Comparison of ENCODE assay signal across 10 mouse cellular contexts in genomic region chr11:55497885-55498284, GRCm38 (mm10). TPM values are rescaled to one million over a fixed set of nuclear protein-coding genes. Genes with fewer than 3 reads are reported as not detected.
DNase-seq lines count a peak whose midpoint lies in the region; ATAC-seq and TF ChIP-seq lines count a peak whose summit lies in the region.
"Had no signal": no experiment of that assay in that cellular context is flagged by ENCODE, and none has a peak within 500 bp of the region (broad histone marks: within the 10 kb centered on the region; RNA-seq: fewer than 3 reads in every experiment).

No protein-coding gene starts in this region.

- H3K4me1 ChIP-seq in heart, adult 2 months (ENCODE audit: control insufficient read depth, insufficient read depth, low read length), result no peaks in the 10 kb centered on the region
- H3K4me1 ChIP-seq in hindbrain, postnatal 0 days (ENCODE audit: insufficient read depth, low read length), result no peaks in the 10 kb centered on the region
- no peaks in the 10 kb centered on the region for H3K4me1 ChIP-seq in limb, embryonic 14.5 days (ENCODE audit: control insufficient read depth, insufficient read depth, low read length)
- H3K4me1 ChIP-seq: neural tube, embryonic 12.5 days had no signal

- intact Hi-C loops in heart, adult 2 months (cut with DNase I), result no loop called here
- intact Hi-C loops in heart, postnatal 25 days (cut with DNase I), result no loop called here

- H3K36me3 ChIP-seq in heart, adult 2 months (ENCODE audit: control insufficient read depth, insufficient read depth, low read length), result peaks cover 3% of the 10 kb centered on the region; the same call in 1 of the 2 replicates
- peaks cover 50% of the 10 kb centered on the region for H3K36me3 ChIP-seq in hindbrain, postnatal 0 days (ENCODE audit: insufficient read depth, low read length)
- H3K36me3 ChIP-seq in limb, embryonic 14.5 days (ENCODE audit: control insufficient read depth, insufficient read depth, low read length), result peaks cover 94% of the 10 kb centered on the region

- 0 out of 2 replicates have a peak, but pooled peaks cover 1% of the 10 kb centered on the region for H3K79me2 ChIP-seq in heart, adult 2 months (replicated peaks; ENCODE audit: control insufficient read depth, insufficient read depth, low read length)

- DNase-seq in heart, adult 2 months, result peak; percentile 29 to 31
- no peak for DNase-seq in heart, postnatal 25 days (ENCODE audit: low spot score)
- DNase-seq in Muller cell, postnatal 12 days (ENCODE audit: inconsistent ontology term), result peak; percentile 26
- peak; percentile 34 to 40 for DNase-seq in cerebellum, postnatal 36 days
- DNase-seq in hindbrain, postnatal 0 days (ENCODE audit: low spot score), result peak; percentile 80
- peak; percentile 71 for DNase-seq in limb, embryonic 14.5 days (ENCODE audit: low spot score)
- DNase-seq in natural killer cell, adult 2 months (ENCODE audit: low spot score in 2 of 2), result peak; percentile 20 to 31
- peak; percentile 38 for DNase-seq in thymus, postnatal 14 days

- no peaks in the 10 kb centered on the region for H3K9me3 ChIP-seq in hindbrain, postnatal 0 days (ENCODE audit: low read length)
- H3K9me3 ChIP-seq in limb, embryonic 14.5 days (ENCODE audit: control insufficient read depth, low read length), result no peaks in the 10 kb centered on the region
- H3K9me3 ChIP-seq: neural tube, embryonic 12.5 days had no signal

- TF ChIP-seq CTCF in heart, adult 2 months (IDR thresholded peaks at IDR 0.05), result peak; percentile 86
- peak; percentile 91 for TF ChIP-seq CTCF in hindbrain, postnatal 0 days (IDR thresholded peaks at IDR 0.05; ENCODE audit: low read depth)

- ATAC-seq in hindbrain, postnatal 0 days, result no peak
- no peak for ATAC-seq in limb, embryonic 14.5 days (ENCODE audit: low FRiP score, low read depth)

- TF ChIP-seq POLR2A in heart, adult 2 months (IDR thresholded peaks at IDR 0.05; ENCODE audit: insufficient read depth, low read depth, low read length), result no peak
- TF ChIP-seq POLR2A in limb, embryonic 14.5 days (IDR thresholded peaks at IDR 0.05; ENCODE audit: borderline replicate concordance, extremely low read depth, insufficient read depth, insufficient read length), result no peak

- H3K4me3 ChIP-seq in heart, adult 2 months, result no peak overlapping the region
- H3K4me3 ChIP-seq in hindbrain, postnatal 0 days (ENCODE audit: low read length), result no peak overlapping the region
- H3K4me3 ChIP-seq in limb, embryonic 14.5 days (replicated peaks; ENCODE audit: low read length), result no peak overlapping the region
- H3K4me3 ChIP-seq: erythroblast, embryonic 14.5 days; neural tube, embryonic 12.5 days had no signal

- no peak overlapping the region for H3K9ac ChIP-seq in heart, adult 2 months (ENCODE audit: low read depth, low read length)
- no peak overlapping the region for H3K9ac ChIP-seq in hindbrain, postnatal 0 days (replicated peaks; ENCODE audit: low read length)
- H3K9ac ChIP-seq in limb, embryonic 14.5 days (ENCODE audit: low read depth, low read length, severe bottlenecking), result no peak overlapping the region
- H3K9ac ChIP-seq: neural tube, embryonic 12.5 days had no signal

- H3K27me3 ChIP-seq in heart, adult 2 months (ENCODE audit: control insufficient read depth, insufficient read depth, low read length), result no peaks in the 10 kb centered on the region
- H3K27me3 ChIP-seq in hindbrain, postnatal 0 days (ENCODE audit: insufficient read depth, low read length), result no peaks in the 10 kb centered on the region
- H3K27me3 ChIP-seq in limb, embryonic 14.5 days (ENCODE audit: control insufficient read depth, insufficient read depth, low read length), result no peaks in the 10 kb centered on the region
- H3K27me3 ChIP-seq: neural tube, embryonic 12.5 days had no signal

- no peak overlapping the region for H3K4me2 ChIP-seq in hindbrain, postnatal 0 days (ENCODE audit: low read depth, low read length)
- no peak overlapping the region for H3K4me2 ChIP-seq in limb, embryonic 14.5 days (replicated peaks; ENCODE audit: low read depth, low read length, severe bottlenecking)
- H3K4me2 ChIP-seq: neural tube, embryonic 12.5 days had no signal

- TF ChIP-seq EP300 in heart, adult 2 months (IDR thresholded peaks at IDR 0.05; ENCODE audit: insufficient read depth, low read depth, low read length), result 0 out of 2 replicates have a peak, but pooled peaks have one; percentile 34

- no peak overlapping the region for H3K27ac ChIP-seq in heart, adult 2 months
- no peak overlapping the region for H3K27ac ChIP-seq in hindbrain, postnatal 0 days
- no peak overlapping the region for H3K27ac ChIP-seq in limb, embryonic 14.5 days (replicated peaks; ENCODE audit: low read depth, low read length)
- H3K27ac ChIP-seq: neural tube, embryonic 12.5 days had no signal

- WGBS in heart, adult 2 months, result 28% methylated on average over 5 of the region's 5 CpGs
- 72% methylated on average over 5 of the region's 5 CpGs for WGBS in hindbrain, postnatal 0 days
- WGBS in limb, embryonic 14.5 days, result 64% methylated on average over 5 of the region's 5 CpGs

RNA-seq across cellular contexts. Expression of gene G3bp1, which starts 28.4 kb away (rescaled TPM):
- 10 to 100 TPM; 40.0 to 41.3 TPM for total RNA-seq in heart, adult 2 months (2021)
- polyA plus RNA-seq in heart, adult 2 months (2012; rRNA removed), result 22.0 and 31.6 TPM in 2 replicates
- total RNA-seq in heart, postnatal 25 days (2021), result 10 to 100 TPM; 39.7 to 42.8 TPM
- 49.0 and 50.4 TPM in 2 replicates for total RNA-seq in hindbrain, postnatal 0 days (2014; rRNA removed)
- 72.0 and 77.7 TPM in 2 replicates for polyA plus RNA-seq in hindbrain, postnatal 0 days (2015; fragmentation: Nextera tagmentation; extraction: Ambion mirVana)
- 77.7 and 79.0 TPM in 2 replicates for polyA plus RNA-seq in limb, embryonic 14.5 days (2012; rRNA removed)
- polyA plus RNA-seq in limb, embryonic 14.5 days (2014; fragmentation: Nextera tagmentation; extraction: Ambion mirVana), result 170 and 171 TPM in 2 replicates

RNA-seq across cellular contexts. Expression of gene Atox1, which starts 36.8 kb away (rescaled TPM):
- total RNA-seq in heart, adult 2 months (2021), result 100 to 1,000 TPM in 1 of 2 experiments, 10 to 100 TPM in 1; 98.6 to 112 TPM
- polyA plus RNA-seq in heart, adult 2 months (2012; rRNA removed), result 155 and 204 TPM in 2 replicates
- total RNA-seq in heart, postnatal 25 days (2021), result 100 to 1,000 TPM; 113 to 124 TPM
- total RNA-seq in hindbrain, postnatal 0 days (2014; rRNA removed), result 148 and 173 TPM in 2 replicates
- polyA plus RNA-seq in hindbrain, postnatal 0 days (2015; fragmentation: Nextera tagmentation; extraction: Ambion mirVana), result 304 and 319 TPM in 2 replicates
- polyA plus RNA-seq in limb, embryonic 14.5 days (2012; rRNA removed), result 236 and 256 TPM in 2 replicates
- 428 and 474 TPM in 2 replicates for polyA plus RNA-seq in limb, embryonic 14.5 days (2014; fragmentation: Nextera tagmentation; extraction: Ambion mirVana)
